Mouse (Mus musculus) MN1 (cell line): ENCODE measurements around the gene Slc25a34.
A peak's percentile ranks its signal among the peaks of the same experiment; 100 is the strongest.

Source experiments
- DNase-seq: peaks from one replicate; pipeline ENCODE4 v3.0.0-alpha.2; 2016; ENCODE audit warnings: low spot score

Gene Slc25a34

DNA sequence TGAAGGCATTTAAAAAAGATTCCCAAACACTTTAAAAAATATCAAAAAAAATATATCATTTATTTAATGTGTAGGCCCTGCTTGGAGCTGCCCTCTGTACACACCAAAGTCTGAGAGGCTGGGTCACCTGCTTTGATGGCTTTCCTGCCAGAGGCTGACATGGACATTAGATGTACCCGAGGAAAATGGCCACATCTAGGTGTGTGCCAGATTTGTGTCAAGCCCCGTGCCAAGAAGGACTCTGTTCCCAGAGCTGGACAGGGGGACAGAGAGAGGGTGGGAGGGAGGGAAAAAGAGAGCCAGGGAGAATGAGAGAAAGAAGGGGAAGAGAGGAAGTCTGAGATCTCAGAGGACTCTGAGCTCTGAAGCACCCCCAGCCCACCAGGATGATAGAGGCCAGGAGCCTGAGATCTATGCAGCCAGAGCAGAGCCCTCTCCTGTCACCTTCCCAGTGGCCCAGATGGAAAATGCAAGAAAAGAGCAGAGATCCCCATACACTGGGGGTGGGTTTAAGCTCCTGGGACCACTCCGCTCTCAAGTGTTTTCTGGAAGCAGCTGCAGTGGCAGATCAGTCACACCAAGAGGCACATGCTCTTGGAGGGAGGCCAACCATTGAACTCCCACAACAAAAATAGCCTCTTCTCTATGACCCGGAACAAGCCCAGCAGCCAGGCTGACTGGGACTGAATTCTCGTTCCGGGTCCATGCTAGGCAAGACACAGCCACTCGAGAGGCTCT lies 19.7 kb upstream of the Slc25a34 start:
- DNase-seq = peak; percentile 74

DNA sequence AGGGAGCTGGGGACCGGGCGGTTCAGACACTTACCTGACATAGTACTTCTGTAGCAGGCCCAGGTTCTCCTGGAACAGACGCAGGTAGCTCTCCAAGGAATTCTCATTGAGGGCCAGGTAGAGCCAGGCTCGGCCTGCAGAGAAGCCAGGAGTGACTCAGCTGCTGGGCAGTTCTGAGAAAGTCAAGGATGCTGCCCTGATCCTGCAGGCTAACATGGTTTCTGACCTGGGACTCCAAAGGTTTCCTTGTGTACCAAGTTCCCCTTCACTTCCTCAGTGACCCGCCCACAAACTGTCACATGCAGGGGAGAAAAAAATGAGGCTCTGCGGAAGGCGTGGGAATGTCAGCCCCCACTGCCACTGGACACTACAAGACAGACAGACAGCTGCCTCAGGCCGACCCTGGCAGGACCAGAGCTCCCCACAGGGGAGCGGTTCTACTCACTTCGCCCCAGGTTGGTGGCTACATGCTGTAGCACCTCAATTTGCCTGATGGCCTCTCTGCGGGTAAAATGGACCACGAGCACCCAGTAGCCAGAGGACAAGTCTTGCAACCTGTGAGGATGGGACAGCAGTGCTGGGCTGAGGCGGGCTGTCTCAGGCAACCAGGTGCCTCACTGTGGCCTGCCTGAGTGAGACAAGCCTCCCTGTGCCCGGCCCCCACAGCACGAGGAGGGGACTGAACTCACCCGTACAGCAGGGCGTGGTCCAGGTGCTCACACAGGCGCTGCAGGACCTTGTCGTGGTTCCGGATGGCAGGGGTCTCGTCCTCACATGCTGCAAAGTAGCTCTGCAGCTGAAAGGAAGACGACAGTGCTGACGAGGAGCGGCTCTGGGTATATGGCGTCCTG lies 18.6 kb upstream of the Slc25a34 start:
- DNase-seq = no peak

DNA sequence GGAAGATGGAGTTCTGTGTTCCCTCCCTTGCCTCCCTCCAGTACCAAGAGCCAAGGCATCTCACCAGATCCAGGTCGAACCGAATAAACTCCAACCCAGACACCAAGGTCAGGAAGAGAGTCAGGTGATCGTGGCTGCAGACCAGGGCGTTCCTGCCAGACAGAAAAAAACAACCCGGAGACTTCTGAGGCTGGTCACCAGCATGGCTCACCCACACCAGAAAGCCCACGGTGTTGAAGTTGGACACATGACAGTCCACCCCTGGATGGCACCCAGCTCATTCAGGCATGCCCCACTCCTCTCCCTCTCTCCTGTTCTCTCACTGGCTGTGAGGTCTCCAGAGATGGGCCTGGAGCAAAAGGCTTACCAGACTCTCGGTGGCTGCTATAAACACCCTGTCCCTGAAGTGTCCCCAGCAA lies 17.7 kb upstream of the Slc25a34 start:
- DNase-seq = peak; percentile 26

DNA sequence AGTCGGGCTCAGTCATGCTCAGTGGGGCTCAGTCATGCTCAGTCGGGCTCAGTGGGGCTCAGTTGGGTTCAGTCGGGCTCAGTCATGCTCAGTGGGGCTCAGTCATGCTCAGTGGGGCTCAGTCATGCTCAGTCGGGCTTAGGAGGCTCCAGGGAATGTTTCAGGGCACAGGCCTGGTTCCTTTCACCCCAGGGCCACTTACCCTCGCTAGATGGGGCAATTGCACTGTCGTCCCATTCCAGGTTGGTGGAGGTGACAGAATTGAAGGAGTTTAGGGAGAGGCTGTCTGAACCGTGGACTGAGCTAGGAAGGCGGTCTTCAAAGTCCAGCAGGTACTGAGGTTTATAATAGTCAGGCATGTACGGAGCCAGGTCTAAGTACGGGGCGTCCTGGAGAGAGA lies 15.9 kb upstream of the Slc25a34 start:
- DNase-seq = no peak

DNA sequence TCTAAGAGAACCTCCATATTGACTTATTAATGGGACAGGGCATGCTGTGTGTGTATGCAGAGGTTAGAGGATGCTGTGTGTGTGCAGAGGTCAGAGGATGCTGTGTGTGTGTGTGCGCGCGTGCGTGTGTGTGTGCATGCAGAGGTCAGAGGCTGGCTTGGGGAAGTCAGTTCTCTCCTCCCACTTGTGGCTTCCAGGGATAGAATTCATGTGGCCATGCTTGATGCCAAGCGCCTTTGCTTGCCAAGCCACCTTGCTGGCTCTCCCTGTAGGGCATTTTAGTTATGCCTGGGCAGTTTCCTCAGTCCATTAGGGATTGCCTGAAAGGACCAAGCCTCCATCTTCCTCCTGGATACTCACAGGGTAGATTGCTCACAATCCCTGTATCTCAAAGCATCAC lies 13.1 kb upstream of the Slc25a34 start:
- no peak for DNase-seq

DNA sequence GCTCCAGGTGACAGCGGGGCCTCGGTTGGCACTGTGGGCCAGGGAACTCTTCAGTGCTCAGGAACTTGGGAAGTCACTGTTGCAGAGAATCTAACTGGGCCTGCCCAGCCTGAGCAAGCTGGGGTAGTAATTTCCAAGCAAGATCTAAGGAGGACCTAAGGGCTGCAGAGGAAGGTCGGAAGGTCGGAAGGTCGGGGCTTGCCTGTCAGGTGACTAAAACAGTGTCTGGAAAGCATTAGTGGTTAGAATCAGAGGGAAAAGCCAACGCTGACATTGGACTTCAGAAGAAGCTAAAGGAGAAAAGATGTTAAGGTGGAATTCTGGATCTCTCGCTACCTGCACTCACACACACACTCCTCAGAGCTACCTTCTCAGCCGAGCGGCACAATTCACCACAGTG lies 12.4 kb upstream of the Slc25a34 start:
- no peak for DNase-seq

DNA sequence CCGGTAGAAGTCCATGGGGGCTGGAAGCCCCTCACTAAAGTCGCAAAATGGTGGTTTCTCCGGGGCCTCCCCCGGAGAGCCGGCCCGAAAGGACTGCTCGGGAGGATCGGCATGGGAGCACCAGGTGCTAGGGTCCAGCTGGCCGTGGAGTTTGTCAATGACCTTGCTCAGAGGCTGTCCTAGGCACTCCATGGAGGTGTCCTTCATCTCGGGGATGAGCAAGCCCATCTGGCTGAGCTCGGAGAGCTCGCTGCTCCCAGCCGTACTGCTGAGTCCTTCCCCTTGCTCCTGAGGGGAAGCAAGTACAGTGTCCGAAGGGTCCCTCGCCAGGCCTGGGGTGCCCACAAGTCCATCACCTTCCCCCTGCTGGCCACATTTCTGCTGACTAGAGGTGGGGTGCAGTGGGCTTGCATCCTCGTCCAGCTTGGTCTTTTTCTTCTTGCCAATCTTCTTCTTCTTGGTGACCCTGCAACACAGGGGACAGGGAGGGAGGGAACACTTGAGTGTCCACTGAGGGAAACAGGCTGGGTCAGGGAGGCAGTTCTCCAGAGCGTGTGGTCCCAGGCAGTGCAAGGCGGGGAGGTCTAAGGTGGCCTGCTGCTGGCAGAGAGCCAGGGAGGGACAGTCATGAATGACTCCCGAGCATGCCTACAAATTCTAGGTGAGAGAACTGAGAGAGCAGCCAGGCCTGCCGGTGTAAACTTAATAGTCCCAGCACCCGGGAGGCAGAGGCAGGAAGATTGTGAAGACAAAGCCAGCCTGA lies 8.7 kb upstream of the Slc25a34 start:
- DNase-seq = no peak

DNA sequence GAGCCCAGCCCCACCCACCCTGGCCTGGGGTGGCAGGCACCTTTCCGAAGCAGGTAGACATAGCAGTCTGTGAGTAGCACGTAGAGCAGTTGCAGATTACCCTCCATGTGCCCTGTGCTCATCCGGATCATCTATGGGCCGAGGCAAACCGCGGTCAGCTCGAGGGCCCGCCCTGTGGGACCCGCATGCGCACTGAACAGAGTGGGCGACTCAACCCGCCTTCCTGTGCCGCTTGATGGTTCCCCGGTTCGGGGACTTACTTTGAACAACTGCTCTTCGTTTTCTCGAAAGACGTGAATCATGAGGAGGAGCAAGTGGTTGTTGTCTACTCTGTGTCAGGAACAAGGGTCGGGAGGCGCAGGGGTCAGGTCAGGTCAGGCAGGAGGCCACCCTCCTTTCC lies 7.6 kb upstream of the Slc25a34 start:
- no peak for DNase-seq

DNA sequence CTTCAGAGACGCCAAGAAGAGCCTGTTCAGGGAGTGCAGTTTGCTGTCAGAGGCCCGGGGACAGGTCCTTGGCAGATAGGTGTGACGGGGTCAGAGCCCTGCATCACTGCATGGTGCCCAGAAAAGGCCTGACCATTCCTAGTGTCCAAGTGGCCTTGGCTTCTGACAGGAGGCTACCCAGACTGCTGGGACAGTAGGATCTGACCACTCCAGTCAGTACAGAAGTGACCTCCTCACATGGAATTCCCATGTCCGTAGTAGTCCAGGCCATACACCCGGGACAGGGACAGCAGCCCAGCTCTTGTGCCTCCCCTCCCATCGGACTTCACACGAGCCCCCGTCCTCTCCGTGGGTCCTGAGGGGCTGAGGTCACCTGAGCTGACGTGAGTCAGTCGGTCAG lies 6.4 kb upstream of the Slc25a34 start:
- DNase-seq = no peak

DNA sequence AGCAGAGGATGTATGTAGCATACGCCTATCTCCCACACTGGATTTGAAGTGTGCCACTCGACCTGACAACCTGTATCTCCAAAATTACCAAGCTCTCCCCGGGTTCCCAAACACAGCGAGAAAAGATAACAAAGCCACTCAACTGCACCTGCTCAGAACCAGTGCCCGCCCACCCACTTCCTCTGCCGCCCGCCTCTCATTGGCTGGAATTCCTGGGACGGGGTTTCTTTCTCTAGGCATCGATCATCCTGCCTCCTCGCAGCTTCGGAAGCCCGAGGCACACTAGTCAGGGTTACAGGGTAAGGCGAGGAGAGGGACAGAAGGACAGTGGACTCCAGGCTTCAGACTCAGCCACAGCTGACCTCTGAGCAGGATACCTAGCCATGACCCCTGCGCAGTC lies 5.0 kb upstream of the Slc25a34 start:
- DNase-seq = no peak

DNA sequence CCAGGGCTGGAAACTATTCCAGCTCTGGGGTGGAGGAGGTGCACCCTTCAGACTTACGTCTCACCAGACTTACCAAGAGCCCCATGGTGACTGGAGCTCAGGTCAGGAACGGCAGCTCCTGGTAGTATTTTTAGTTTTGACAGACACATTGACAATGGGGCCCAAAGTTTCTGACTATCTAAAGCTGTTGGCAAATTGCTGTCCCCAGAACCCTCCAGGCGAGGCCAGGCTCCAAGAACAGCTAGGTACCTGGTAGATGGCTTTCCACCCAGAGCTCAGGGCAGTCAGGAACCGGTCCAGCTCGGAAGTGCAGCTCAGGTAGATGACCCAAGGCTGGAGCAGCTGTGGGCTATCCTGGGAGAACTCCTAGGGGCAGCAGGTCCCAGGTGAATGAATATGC lies 3.9 kb upstream of the Slc25a34 start:
- DNase-seq = no peak

DNA sequence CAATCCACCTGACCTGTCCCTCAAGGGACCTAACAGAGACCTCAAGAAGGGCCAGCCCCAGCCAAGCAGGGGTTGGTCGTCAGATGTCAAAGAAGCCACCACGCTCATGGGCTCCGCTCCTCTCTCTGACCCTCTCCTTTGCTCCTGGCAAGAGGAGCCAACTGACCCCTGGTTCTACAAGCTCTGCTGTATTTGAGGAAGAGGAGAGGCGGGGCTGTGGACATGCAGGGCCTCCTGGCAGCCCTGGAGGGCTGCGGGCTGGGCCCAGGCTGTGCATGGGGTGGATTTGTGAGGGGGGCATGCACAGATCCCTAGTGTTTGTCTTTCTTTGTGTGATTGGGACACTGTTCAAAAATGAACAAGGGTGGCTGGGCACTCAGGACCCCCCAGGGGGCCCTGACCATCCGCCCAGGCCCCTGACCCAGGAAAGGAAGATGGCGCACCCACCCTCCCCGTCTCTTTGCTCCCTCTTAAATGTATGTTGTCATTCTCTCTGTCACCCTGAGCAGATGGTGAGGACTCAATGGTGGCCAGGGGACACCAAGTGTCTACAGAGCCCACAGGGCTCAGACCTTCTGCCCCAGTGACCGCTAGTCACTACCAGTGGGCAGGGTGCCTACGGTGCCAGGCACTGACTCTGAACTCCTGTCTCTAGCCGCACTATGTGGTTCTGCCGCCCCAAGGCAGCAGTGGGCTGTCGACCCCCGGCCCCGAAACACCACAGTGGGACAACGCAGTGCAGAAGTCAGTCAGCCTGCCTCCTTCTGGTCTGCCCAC lies 2.3 kb upstream of the Slc25a34 start:
- no peak for DNase-seq

DNA sequence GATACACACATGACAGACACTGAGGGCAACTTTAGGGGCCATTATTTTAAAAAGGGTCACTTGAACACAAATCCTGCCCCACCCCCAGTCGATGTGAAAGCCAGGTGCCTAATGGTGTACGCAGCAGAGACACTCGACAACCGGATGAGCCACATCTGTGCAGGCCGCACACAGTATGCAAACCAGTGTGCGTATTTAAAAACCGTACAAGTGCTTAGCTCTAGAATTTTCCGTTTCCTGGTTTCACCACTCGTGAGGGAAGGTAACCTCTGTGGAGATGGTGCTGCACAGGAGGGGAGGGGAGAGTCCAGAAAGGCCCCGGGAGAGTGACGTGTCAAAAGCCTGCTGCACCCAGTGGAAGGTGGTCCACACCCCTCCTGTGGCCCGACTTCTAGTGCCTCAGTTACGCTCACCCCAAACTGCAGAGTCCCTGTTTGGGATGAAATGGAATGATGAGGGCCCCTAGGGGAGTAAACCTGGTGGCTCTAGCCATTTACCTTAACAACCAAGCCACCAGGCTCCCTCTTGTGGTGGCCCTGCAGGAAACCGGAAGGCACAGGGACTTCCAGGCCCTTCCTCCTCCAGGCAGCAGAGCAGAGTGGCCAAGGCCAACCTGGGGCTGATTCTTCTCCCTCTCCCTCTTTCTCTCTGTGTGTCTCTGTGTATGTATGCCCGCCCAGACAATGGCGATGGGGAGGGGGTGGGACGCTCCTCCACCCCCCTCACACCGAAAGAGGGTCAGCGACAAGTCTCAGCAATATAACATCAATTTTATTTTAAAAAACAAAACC lies 1.6 kb upstream of the Slc25a34 start:
- DNase-seq = peak; percentile 55

DNA sequence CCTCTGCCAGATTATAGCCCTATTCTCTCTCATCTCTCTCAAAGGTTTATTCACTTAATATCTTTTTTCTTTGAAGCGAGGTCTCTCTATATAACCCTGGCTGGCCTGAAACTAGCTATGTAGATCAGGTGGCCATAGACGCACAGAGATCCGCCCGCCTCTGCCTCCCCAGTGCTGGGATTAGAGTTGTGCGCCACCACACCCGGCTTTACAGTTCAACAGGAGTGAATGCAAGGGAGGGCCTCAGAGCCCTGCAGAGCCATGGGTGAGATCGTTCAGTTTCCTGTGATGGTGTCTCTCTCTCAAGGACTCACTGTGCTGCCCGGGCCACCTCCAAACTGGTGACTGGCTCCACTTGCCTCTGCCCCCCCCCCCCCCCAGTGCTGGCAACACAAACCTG lies 513 bp upstream of the Slc25a34 start:
- no peak for DNase-seq

DNA sequence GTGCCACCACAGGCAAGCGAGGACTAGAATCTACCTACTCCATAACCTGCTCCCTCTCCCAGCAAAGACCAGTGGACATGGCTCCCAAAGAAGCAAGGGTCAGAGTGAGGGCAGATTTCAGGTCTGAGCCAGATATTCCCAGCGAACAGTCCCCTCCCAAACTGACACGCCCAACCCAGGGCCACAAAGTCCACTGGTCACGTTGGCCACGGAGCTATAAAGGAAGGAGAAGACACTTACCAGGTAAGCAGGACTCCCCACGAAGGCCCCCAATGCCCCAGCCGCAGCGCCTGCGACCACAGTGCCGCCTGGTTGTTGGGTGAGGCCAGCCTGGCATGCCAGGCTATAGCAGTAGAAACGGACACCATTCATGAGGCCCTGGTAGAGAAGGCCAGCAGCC lies 584 bp downstream of the Slc25a34 start:
- DNase-seq = no peak

DNA sequence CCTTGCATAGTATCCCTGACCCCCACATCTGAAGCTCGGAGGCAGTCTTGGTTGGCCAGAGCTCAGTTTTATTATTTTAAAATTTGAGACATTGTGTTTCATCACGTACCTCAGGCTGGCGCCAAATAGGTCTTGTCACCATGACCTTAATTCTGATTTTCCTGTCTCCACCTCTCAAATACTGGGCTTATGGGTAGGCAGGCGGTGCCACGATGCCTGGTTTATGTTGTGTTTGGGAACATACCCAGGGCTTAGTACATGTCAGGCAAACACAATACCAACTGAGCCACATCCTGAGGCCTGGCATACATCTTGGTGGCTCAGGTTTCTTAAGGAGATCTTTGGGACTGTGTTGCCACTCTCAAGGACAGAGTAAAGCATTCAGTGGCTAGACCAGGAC lies 1.0 kb downstream of the Slc25a34 start:
- DNase-seq = no peak

DNA sequence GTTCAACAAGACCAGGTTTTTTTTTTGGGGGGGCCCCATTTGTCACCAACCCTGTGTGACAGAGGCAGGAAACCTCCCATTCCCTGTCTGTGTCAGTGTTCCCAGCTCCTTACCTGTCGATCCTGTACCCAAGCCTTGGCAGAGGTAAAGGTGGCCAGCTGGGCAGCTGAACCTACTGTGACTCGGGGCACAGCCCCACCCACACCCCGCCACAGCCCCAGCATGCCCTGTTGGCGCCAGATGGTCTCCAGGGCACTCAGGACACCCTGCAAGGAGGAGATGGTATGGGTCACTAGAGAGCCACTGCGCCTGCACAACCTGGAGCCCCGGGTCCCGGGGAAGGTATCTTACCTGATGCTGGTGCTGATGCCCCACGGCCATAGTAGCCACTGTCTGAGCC lies 1.5 kb downstream of the Slc25a34 start:
- DNase-seq = no peak

DNA sequence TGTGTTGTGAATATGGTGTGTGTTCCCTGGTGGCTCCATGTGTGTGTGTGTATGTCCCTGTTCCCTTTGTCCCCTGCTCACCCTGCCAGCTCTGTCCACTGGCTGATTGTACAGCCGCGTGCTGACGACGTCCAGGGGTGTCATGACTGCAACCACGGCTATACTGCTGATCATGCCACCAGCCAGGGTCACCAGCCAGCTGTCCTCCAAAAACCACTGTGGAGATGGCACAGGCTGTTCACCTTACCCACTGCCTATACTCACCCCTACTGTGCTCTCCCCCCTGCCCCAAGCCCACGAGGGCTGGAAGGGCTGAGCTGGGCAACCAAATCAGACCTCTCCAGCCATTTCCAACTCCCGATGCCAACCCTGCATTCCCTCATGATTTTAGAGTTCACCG lies 2.3 kb downstream of the Slc25a34 start:
- no peak for DNase-seq

DNA sequence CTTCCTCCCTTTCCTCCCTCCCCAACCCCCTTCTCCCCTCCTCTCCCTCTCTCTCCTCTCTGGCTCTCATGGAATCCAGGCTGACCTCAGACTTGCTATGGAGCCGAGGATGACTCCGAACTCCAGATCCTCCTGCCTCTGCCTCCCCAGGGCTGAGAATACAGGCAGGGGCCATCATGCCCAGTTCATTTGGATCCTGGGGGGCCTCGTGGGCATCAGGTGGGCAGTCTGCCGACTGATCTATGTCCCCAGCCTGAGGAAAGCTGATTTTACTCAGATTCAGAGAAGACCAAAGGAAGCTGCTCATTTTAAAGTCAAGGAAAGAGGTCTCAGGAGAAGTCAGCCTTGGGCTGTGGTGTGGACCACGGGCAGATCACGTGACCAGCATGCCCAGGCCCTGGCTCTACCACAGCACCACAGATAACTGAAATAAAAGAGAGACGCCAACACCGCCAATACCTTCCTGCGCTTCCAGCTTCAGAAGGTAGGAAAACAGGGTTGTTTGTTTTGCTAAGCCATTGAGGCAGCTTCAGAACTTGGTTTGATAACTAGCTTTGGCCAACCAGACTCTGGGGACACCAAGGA lies 4.2 kb downstream of the Slc25a34 start:
- DNase-seq = no peak

DNA sequence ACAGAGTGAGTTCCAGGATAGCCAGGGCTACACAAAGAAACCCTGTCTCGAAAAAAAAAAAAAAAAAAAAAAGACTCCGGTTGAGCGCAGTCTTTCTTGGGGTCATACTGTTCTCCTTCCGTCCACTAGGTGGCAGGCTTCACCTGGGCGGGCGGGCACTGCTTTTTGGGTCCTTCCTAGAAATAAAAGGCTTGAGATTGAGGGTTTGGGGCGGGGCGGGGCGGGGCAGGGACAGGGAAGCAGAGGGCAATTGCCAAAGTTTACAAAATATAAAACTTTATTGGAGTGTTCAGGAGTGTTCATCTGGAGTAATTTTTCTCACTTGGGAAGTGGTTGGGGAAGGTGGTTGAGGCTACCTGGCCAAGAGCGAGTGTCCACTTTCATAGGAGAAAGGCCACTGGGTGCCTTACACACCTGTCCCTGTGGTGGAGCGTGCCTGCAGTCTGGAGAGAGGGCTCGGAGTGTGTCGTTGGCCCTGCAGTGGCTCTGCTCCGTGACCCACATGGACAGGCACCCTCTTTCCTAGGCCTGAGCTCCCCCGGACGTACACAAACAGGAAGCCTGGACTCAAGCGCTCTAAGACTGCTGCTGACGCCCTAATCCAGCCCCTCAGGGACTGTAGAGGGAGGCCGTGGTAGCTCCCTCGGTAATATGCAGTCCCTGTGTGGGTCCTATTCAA lies 4.9 kb downstream of the Slc25a34 start, which contains the start of gene Tmem82:
TSS of gene Tmem82 (minus strand) at position 69 of the 679 bp plus-strand sequence.
- peak; percentile 63 for DNase-seq
